Mouse (Mus musculus): ENCODE data around the gene Herpud1. TPM values are rescaled to one million over a fixed set of nuclear protein-coding genes. Genes with fewer than 3 reads are reported as not detected.

Gene Herpud1
- polyA plus RNA-seq, 1 experiment from 2014 or later: 70.8 TPM

DNA sequence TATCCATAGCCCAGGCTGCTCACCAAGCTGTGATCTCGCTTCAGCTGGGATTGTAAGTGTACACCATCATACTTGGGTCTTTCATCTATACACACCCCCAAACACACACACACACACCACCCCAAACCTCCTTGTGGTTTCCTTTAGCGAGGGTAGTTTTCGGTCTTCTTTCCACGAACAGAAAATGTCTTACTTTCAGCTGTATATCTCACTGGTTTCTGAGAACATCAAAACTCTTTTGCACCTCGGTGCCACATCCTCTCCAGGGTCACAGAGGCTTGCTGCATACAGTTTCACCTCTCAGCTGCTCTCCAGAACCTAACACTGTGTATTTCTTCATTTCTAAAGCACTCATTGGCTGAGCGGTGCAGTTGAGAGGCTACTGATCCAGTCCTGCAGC lies 27.3 kb downstream of the Herpud1 start:
- Histone ChIP-seq H3K27me3 (replicated peaks) (no peaks in the 10 kb centered on the region), H3K9me3 (replicated peaks) (no peaks in the 10 kb centered on the region), H3K36me3 (no peaks in the 10 kb centered on the region), H3K9ac (replicated peaks) (no peak overlapping the region), H3K4me1 (no peaks in the 10 kb centered on the region), H3K4me2 (no peak overlapping the region), H3K27ac (replicated peaks) (no peak overlapping the region), H3K4me3 (replicated peaks) (no peak overlapping the region)
- 87% methylated on average over 6 of the region's 6 CpGs for WGBS
- ATAC-seq (ENCODE audit: low FRiP score): no peak

DNA sequence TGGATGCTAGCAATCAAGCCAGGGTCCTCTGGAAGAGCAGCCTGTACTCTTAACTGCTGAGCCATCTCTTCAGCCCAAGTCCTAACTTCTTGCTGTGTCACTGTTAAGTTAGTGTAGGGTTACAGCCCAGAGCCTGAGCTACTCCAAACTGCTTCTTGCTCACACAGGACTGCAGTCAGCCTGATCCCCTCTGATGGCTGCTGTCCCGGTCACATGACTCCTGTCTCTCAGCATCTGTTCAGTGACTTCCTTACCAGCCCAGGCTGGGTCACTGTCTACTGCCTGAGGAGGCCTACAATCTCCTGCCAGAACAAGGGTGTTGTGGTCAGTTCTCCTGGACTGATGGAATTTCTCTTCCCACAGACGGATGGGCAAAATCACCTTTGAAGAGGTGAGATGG lies 29.0 kb downstream of the Herpud1 start:
- no peak for ATAC-seq (ENCODE audit: low FRiP score)
- WGBS: 75% methylated on average over 2 of the region's 2 CpGs

DNA sequence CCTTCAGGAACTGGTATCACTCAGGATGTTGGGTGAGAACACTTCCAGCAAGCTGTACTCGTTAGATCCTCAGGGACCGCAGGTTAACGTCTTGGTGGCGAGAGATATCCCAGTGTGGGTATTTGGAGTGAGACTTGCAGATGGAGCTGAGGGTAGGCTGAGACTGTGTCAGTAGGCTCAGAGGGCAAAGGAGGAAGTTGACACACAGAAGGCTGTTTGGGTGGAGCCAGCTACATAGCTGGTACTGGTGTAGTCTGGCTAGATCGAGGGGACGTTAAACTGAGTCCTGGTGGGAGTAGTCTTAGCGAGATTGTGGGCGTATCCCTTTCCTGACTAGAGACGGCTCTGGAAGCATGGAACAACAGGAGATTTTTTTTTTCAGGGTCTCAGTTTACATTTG lies 31.8 kb downstream of the Herpud1 start:
- Histone ChIP-seq H3K9ac (replicated peaks) (no peak overlapping the region), H3K4me1 (no peaks in the 10 kb centered on the region), H3K27me3 (replicated peaks) (no peaks in the 10 kb centered on the region), H3K27ac (replicated peaks) (no peak overlapping the region), H3K9me3 (replicated peaks) (no peaks in the 10 kb centered on the region), H3K4me3 (replicated peaks) (no peak overlapping the region), H3K4me2 (no peak overlapping the region), H3K36me3 (no peaks in the 10 kb centered on the region)
- no peak for ATAC-seq (ENCODE audit: low FRiP score)
- WGBS: 77% methylated on average over 9 of the region's 9 CpGs

More for the DNA sequence above, 29.0 kb downstream of the Herpud1 start:
- no peak overlapping the region for H3K4me2 ChIP-seq
- H3K27ac ChIP-seq (replicated peaks): no peak overlapping the region
- H3K36me3 ChIP-seq: no peaks in the 10 kb centered on the region
- no peaks in the 10 kb centered on the region for H3K9me3 ChIP-seq (replicated peaks)
- no peak overlapping the region for H3K9ac ChIP-seq (replicated peaks)
- H3K4me1 ChIP-seq: no peaks in the 10 kb centered on the region
- no peaks in the 10 kb centered on the region for H3K27me3 ChIP-seq (replicated peaks)
- no peak overlapping the region for H3K4me3 ChIP-seq (replicated peaks)

DNA sequence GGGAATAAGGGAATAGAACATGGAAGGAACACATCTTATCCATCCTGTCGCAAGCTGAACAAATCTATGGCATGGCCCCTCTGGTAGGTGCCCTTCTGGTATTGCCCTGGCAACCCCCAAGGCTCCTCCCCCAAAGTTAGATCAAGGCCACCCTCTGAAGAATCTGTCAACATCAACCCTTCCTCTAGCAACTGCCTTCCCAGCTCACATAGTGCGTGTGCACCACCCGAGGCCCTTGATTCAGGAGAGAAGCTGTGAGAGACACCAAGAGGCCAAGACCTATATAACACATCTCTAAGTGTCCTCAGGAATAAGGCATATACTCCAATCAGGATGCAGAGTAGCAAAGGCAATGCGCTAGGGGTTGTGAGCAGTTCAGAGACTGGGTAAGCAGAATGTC lies 36.0 kb downstream of the Herpud1 start:
- WGBS: 90% methylated on average over 4 of the region's 4 CpGs
- Histone ChIP-seq H3K27me3 (replicated peaks) (no peaks in the 10 kb centered on the region), H3K9ac (replicated peaks) (no peak overlapping the region), H3K9me3 (replicated peaks) (no peaks in the 10 kb centered on the region), H3K4me1 (no peaks in the 10 kb centered on the region), H3K4me3 (replicated peaks) (no peak overlapping the region), H3K27ac (replicated peaks) (no peak overlapping the region), H3K36me3 (no peaks in the 10 kb centered on the region), H3K4me2 (no peak overlapping the region)
- no peak for ATAC-seq (ENCODE audit: low FRiP score)

GRCm38 (mm10) chr8:94427953-94428352 lies 41.7 kb downstream of the Herpud1 start:
- no peaks in the 10 kb centered on the region for H3K9me3 ChIP-seq (replicated peaks)
- no peak for ATAC-seq (ENCODE audit: low FRiP score)
- H3K36me3 ChIP-seq: no peaks in the 10 kb centered on the region
- no peak overlapping the region for H3K27ac ChIP-seq (replicated peaks)
- H3K4me3 ChIP-seq (replicated peaks): no peak overlapping the region
- H3K27me3 ChIP-seq (replicated peaks): peaks cover 6% of the 10 kb centered on the region; the same call in 1 of the 2 replicates
- 79% methylated on average over 10 of the region's 10 CpGs for WGBS
- H3K4me1 ChIP-seq: no peaks in the 10 kb centered on the region
- no peak overlapping the region for H3K9ac ChIP-seq (replicated peaks)
- H3K4me2 ChIP-seq: no peak overlapping the region

DNA sequence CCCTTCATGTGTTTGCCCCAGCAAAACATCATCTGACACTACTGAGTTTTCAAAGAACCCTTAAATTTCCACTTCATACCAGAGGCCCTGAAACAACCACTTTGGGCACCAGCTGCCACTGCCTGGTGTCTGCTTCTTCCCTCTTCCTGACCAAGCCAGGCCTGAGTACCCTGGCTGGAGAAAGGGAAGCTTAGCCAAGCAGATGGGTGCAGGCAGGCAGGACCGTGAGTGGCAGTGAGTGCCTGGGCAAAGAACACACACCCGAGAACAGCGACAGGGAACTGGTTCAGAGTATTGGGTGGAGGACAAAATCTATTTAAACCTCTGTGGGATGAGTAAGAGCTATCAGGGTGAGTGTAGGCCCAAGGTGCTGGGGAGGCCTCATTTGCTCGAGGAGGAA lies 42.2 kb downstream of the Herpud1 start:
- no peaks in the 10 kb centered on the region for H3K4me1 ChIP-seq
- H3K9ac ChIP-seq (replicated peaks): no peak overlapping the region
- 80% methylated on average over 4 of the region's 4 CpGs for WGBS
- H3K27me3 ChIP-seq (replicated peaks): peaks cover 10% of the 10 kb centered on the region
- H3K9me3 ChIP-seq (replicated peaks): no peaks in the 10 kb centered on the region
- no peak for ATAC-seq (ENCODE audit: low FRiP score)
- no peak overlapping the region for H3K4me2 ChIP-seq
- H3K27ac ChIP-seq (replicated peaks): no peak overlapping the region
- no peaks in the 10 kb centered on the region for H3K36me3 ChIP-seq
- no peak overlapping the region for H3K4me3 ChIP-seq (replicated peaks)

GRCm38 (mm10) chr8:94429376-94429775 lies 43.1 kb downstream of the Herpud1 start:
- Histone ChIP-seq H3K27ac (replicated peaks) (no peak overlapping the region), H3K4me3 (replicated peaks) (no peak overlapping the region), H3K4me2 (no peak overlapping the region), H3K36me3 (no peaks in the 10 kb centered on the region), H3K9me3 (replicated peaks) (no peaks in the 10 kb centered on the region), H3K9ac (replicated peaks) (no peak overlapping the region), H3K4me1 (peaks cover 8% of the 10 kb centered on the region), H3K27me3 (replicated peaks) (peaks cover 17% of the 10 kb centered on the region)
- ATAC-seq (ENCODE audit: low FRiP score): no peak
- WGBS: 88% methylated on average over 7 of the region's 7 CpGs

- no peak overlapping the region for H3K27ac ChIP-seq (replicated peaks)
- WGBS: 43% methylated on average over 3 of the region's 3 CpGs
Observed at GRCm38 (mm10) chr8:94432212-94432611, 46.0 kb downstream of the Herpud1 start.

GRCm38 (mm10) chr8:94433981-94434466 lies 47.8 kb downstream of the Herpud1 start, which contains the start of gene Nlrc5:
Gene Nlrc5, plus strand, starts transcription at chr8:94434356.
- no peaks in the 10 kb centered on the region for H3K36me3 ChIP-seq
- WGBS: 1% methylated on average over 29 of the region's 29 CpGs
- peak within 1 kb of the TSS; percentile 46; the same call in 1 of the 2 replicates for H3K9ac ChIP-seq (replicated peaks)
- H3K9me3 ChIP-seq (replicated peaks): no peaks in the 10 kb centered on the region
- ATAC-seq (ENCODE audit: low FRiP score): 0 out of 2 replicates have a peak, but pooled peaks have one; percentile 45
- H3K27ac ChIP-seq (replicated peaks): no peak within 1 kb of the TSS
- peak within 1 kb of the TSS; percentile 45 for H3K4me3 ChIP-seq (replicated peaks)
- H3K4me2 ChIP-seq: peak within 1 kb of the TSS; percentile 88
- H3K4me1 ChIP-seq: peaks cover 10% of the 10 kb centered on the region
- H3K27me3 ChIP-seq (replicated peaks): peaks cover 23% of the 10 kb centered on the region

More at GRCm38 (mm10) chr8:94432212-94432611, 46.0 kb downstream of the Herpud1 start:
- Histone ChIP-seq H3K36me3 (no peaks in the 10 kb centered on the region), H3K4me3 (replicated peaks) (no peak overlapping the region), H3K27me3 (replicated peaks) (peaks cover 23% of the 10 kb centered on the region), H3K4me1 (peaks cover 10% of the 10 kb centered on the region), H3K4me2 (no peak overlapping the region), H3K9ac (replicated peaks) (no peak overlapping the region), H3K9me3 (replicated peaks) (no peaks in the 10 kb centered on the region)
- no peak for ATAC-seq (ENCODE audit: low FRiP score)

- no peak overlapping the region for H3K9ac ChIP-seq (replicated peaks)
- H3K4me3 ChIP-seq (replicated peaks): no peak overlapping the region
- H3K36me3 ChIP-seq: no peaks in the 10 kb centered on the region
- no peaks in the 10 kb centered on the region for H3K9me3 ChIP-seq (replicated peaks)
- no peak for ATAC-seq (ENCODE audit: low FRiP score)
- H3K4me2 ChIP-seq: no peak overlapping the region
- H3K27ac ChIP-seq (replicated peaks): no peak overlapping the region
- peaks cover 23% of the 10 kb centered on the region for H3K27me3 ChIP-seq (replicated peaks)
- 81% methylated on average over 3 of the region's 3 CpGs for WGBS
- peaks cover 10% of the 10 kb centered on the region for H3K4me1 ChIP-seq
Observed at GRCm38 (mm10) chr8:94434958-94435357, 48.7 kb downstream of the Herpud1 start.

GRCm38 (mm10) chr8:94435397-94436111 lies 49.3 kb downstream of the Herpud1 start:
- Histone ChIP-seq H3K27me3 (replicated peaks) (peaks cover 23% of the 10 kb centered on the region), H3K4me3 (replicated peaks) (no peak overlapping the region), H3K4me2 (no peak overlapping the region), H3K36me3 (no peaks in the 10 kb centered on the region), H3K27ac (replicated peaks) (no peak overlapping the region), H3K4me1 (peaks cover 10% of the 10 kb centered on the region), H3K9me3 (replicated peaks) (no peaks in the 10 kb centered on the region), H3K9ac (replicated peaks) (no peak overlapping the region)
- no peak for ATAC-seq (ENCODE audit: low FRiP score)
- 91% methylated on average over 15 of the region's 15 CpGs for WGBS

GRCm38 (mm10) chr8:94436112-94436572 lies 49.9 kb downstream of the Herpud1 start:
- Histone ChIP-seq H3K4me2 (no peak overlapping the region), H3K36me3 (no peaks in the 10 kb centered on the region), H3K9me3 (replicated peaks) (no peaks in the 10 kb centered on the region), H3K27ac (replicated peaks) (no peak overlapping the region), H3K4me1 (peaks cover 10% of the 10 kb centered on the region), H3K4me3 (replicated peaks) (no peak overlapping the region), H3K9ac (replicated peaks) (no peak overlapping the region), H3K27me3 (replicated peaks) (peaks cover 23% of the 10 kb centered on the region)
- ATAC-seq (ENCODE audit: low FRiP score): no peak
- 89% methylated on average over 5 of the region's 5 CpGs for WGBS

Data from neural tube, embryonic 15.5 days (tissue).